Comparison of ENCODE assay signal across 21 mouse cellular contexts in genomic region chr3:25629198-25629597, GRCm38 (mm10).
"Had no signal": no experiment of that assay in that cellular context is flagged by ENCODE, and none has a peak within 500 bp of the region (broad histone marks: within the 10 kb centered on the region; RNA-seq: fewer than 3 reads in every experiment).

No protein-coding gene starts in this region.

- H3K9me3 ChIP-seq: lung, embryonic 15.5 days; megakaryocyte, embryonic 14.5 days; midbrain, embryonic 13.5 days; midbrain, embryonic 15.5 days; neural tube, embryonic 13.5 days; neural tube, embryonic 15.5 days had no signal

- H3K27me3 ChIP-seq: lung, embryonic 15.5 days; megakaryocyte, embryonic 14.5 days; midbrain, embryonic 13.5 days; midbrain, embryonic 15.5 days; neural tube, embryonic 13.5 days; neural tube, embryonic 15.5 days had no signal

- H3K4me2 ChIP-seq: lung, embryonic 15.5 days; midbrain, embryonic 11.5 days; midbrain, embryonic 13.5 days; midbrain, embryonic 15.5 days; neural tube, embryonic 13.5 days; neural tube, embryonic 15.5 days had no signal

- ATAC-seq: lung, postnatal 0 days; midbrain, embryonic 13.5 days; midbrain, embryonic 15.5 days had no signal

- H3K9ac ChIP-seq: lung, embryonic 15.5 days; midbrain, embryonic 13.5 days; midbrain, embryonic 15.5 days; neural tube, embryonic 13.5 days; neural tube, embryonic 15.5 days had no signal

- DNase-seq: lung, adult 2 months; lung, postnatal 14 days; lung, postnatal 36 days; retina, postnatal 1 day; right cerebral cortex, adult 18-20 months; right cerebral cortex, postnatal 25 days; right cerebral cortex, postnatal 4 days; spleen, adult 18-20 months; thymus, adult 18-20 months; thymus, postnatal 14 days; thymus, postnatal 36 days had no signal

- H3K36me3 ChIP-seq: lung, embryonic 15.5 days; midbrain, embryonic 13.5 days; midbrain, embryonic 15.5 days; neural tube, embryonic 13.5 days; neural tube, embryonic 15.5 days had no signal

- H3K4me3 ChIP-seq: lung, embryonic 15.5 days; megakaryocyte, embryonic 14.5 days; midbrain, embryonic 13.5 days; midbrain, embryonic 15.5 days; myocyte; neural tube, embryonic 13.5 days; neural tube, embryonic 15.5 days had no signal

- H3K4me1 ChIP-seq: lung, embryonic 15.5 days; megakaryocyte, embryonic 14.5 days; midbrain, embryonic 13.5 days; midbrain, embryonic 15.5 days; neural tube, embryonic 13.5 days; neural tube, embryonic 15.5 days had no signal

- H3K27ac ChIP-seq: lung, embryonic 15.5 days; macrophage; midbrain, embryonic 13.5 days; midbrain, embryonic 15.5 days; neural tube, embryonic 13.5 days; neural tube, embryonic 15.5 days had no signal
